Mouse (Mus musculus) olfactory bulb, adult 2 months (tissue): Measurements from ENCODE around the gene Mrpl50.

Source experiments
- CTCF ChIP-seq: fragments of 200-500 bp; IDR thresholded peaks from 2 replicates; pipeline ENCODE4 v1.5.1; 2012; ENCODE audit warnings: low read depth, mild to moderate bottlenecking, low read length, moderate library complexity; ENCODE audit not compliant: insufficient read depth
- POLR2A ChIP-seq: fragments of 200-500 bp; IDR thresholded peaks from 2 replicates; pipeline ENCODE4 v1.6.1; 2012; ENCODE audit warnings: mild to moderate bottlenecking, low read depth, low read length, moderate library complexity; ENCODE audit not compliant: insufficient read depth

DNA sequence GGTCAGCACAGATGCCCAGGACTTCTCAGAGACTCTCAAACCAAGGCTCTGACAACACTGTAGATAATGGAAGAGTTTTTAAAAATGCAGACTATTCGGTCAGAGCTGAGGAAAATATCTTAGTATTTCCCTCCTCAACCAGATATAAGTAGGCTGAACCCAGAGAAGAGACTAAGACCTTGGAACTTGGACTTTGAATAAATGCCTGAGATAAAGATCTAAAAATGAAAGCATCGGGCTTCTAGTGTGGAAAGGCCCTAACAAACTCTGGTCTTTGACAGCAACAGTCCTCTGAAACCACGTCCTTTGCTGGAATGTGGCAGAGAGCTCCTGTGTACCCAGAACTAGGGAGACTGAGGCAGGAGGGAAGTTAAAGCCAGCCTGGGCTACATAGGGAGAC lies 14.5 kb downstream of the Mrpl50 start, which contains the start of gene Baat:
- no peak for TF ChIP-seq CTCF
- no peak for TF ChIP-seq POLR2A
